Comparison of ENCODE assay signal across 28 mouse cellular contexts in the genomic region with DNA sequence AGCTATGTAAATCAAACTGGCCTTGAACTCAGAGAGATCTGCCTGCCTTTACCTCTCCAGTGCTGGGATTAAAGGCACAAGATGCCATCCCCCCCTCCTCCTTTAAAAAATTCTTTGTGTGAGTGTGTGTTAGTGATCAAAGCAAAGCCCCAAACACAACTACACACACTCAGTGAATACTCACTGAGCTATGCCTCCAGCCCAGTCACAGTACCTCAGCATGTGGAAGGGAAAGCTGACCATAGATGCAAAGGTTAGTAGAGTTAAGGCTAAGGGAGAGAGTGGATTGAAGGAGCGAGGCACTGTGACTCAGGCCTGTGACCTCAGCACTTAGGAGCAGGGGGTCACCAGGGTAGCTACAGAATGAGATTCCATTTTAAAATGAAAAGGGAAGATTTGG. TPM values are rescaled to one million over a fixed set of nuclear protein-coding genes. Genes with fewer than 3 reads are reported as not detected.
DNase-seq lines count a peak whose midpoint lies in the region; ATAC-seq and TF ChIP-seq lines count a peak whose summit lies in the region.
"Had no signal": no experiment of that assay in that cellular context is flagged by ENCODE, and none has a peak within 500 bp of the region (broad histone marks: within the 10 kb centered on the region; RNA-seq: fewer than 3 reads in every experiment).

No protein-coding gene starts in this region.

- no peaks in the 10 kb centered on the region for H3K9me3 ChIP-seq in forebrain, embryonic 12.5 days
- no peaks in the 10 kb centered on the region for H3K9me3 ChIP-seq in forebrain, postnatal 0 days (ENCODE audit: low read length)
- H3K9me3 ChIP-seq in kidney, embryonic 14.5 days (ENCODE audit: control insufficient read depth, low read length): no peaks in the 10 kb centered on the region
- H3K9me3 ChIP-seq in embryonic facial prominence, embryonic 10.5 days: no peaks in the 10 kb centered on the region
- no peaks in the 10 kb centered on the region for H3K9me3 ChIP-seq in liver, embryonic 16.5 days (replicated peaks; ENCODE audit: control insufficient read depth, low read length)
- H3K9me3 ChIP-seq: heart, embryonic 15.5 days; hindbrain, embryonic 10.5 days; intestine, embryonic 15.5 days; limb, embryonic 12.5 days; lung, embryonic 15.5 days; megakaryocyte, embryonic 14.5 days; neural tube, embryonic 13.5 days had no signal

- H3K4me2 ChIP-seq in forebrain, embryonic 12.5 days: no peak overlapping the region
- no peak overlapping the region for H3K4me2 ChIP-seq in forebrain, postnatal 0 days (ENCODE audit: low read depth)
- H3K4me2 ChIP-seq in kidney, embryonic 14.5 days (replicated peaks; ENCODE audit: low read depth, low read length): no peak overlapping the region
- H3K4me2 ChIP-seq in liver, embryonic 16.5 days (ENCODE audit: low read depth, low read length): peak overlapping the region; percentile 98
- H3K4me2 ChIP-seq: heart, embryonic 15.5 days; intestine, embryonic 15.5 days; limb, embryonic 12.5 days; lung, embryonic 15.5 days; neural tube, embryonic 13.5 days had no signal

- peaks cover 15% of the 10 kb centered on the region for H3K27me3 ChIP-seq in forebrain, embryonic 12.5 days
- no peaks in the 10 kb centered on the region for H3K27me3 ChIP-seq in forebrain, postnatal 0 days (ENCODE audit: insufficient read depth, low read length)
- no peaks in the 10 kb centered on the region; the same call in 1 of the 2 replicates for H3K27me3 ChIP-seq in kidney, embryonic 14.5 days (ENCODE audit: control insufficient read depth, insufficient read depth, low read length)
- H3K27me3 ChIP-seq in embryonic facial prominence, embryonic 10.5 days (replicated peaks; ENCODE audit: low read depth, poor library complexity, severe bottlenecking): peaks cover 13% of the 10 kb centered on the region
- no peaks in the 10 kb centered on the region; the same call in 1 of the 2 replicates for H3K27me3 ChIP-seq in liver, embryonic 16.5 days (ENCODE audit: control insufficient read depth, insufficient read depth, low read depth, low read length)
- H3K27me3 ChIP-seq: heart, embryonic 15.5 days; intestine, embryonic 15.5 days; lung, embryonic 15.5 days; megakaryocyte, embryonic 14.5 days; Patski had no signal

- H3K9ac ChIP-seq in forebrain, embryonic 12.5 days: no peak overlapping the region
- no peak overlapping the region for H3K9ac ChIP-seq in forebrain, postnatal 0 days
- H3K9ac ChIP-seq in kidney, embryonic 14.5 days (ENCODE audit: low read depth, low read length): no peak overlapping the region
- H3K9ac ChIP-seq in liver, embryonic 16.5 days (ENCODE audit: low read depth, low read length): peak overlapping the region; percentile 80
- H3K9ac ChIP-seq: heart, embryonic 15.5 days; intestine, embryonic 15.5 days; limb, embryonic 12.5 days; lung, embryonic 15.5 days had no signal

- ATAC-seq in forebrain, embryonic 12.5 days (ENCODE audit: low FRiP score): no peak
- no peak for ATAC-seq in forebrain, postnatal 0 days
- no peak for ATAC-seq in kidney, embryonic 14.5 days (ENCODE audit: low FRiP score, low TSS enrichment)
- ATAC-seq in liver, embryonic 16.5 days (ENCODE audit: low read depth): no peak
- ATAC-seq: CD4-positive, CD25-positive, alpha-beta regulatory T cell, adult 4 months; hindbrain, embryonic 16.5 days; intestine, embryonic 15.5 days; Patski had no signal

- 73% methylated on average over 1 of the region's 1 CpGs for WGBS in forebrain, embryonic 12.5 days
- WGBS in forebrain, postnatal 0 days: 90% methylated on average over 1 of the region's 1 CpGs
- WGBS in kidney, embryonic 14.5 days: 93% methylated on average over 1 of the region's 1 CpGs
- 84% methylated on average over 1 of the region's 1 CpGs for WGBS in embryonic facial prominence, embryonic 10.5 days
- 87% methylated on average over 1 of the region's 1 CpGs for WGBS in liver, embryonic 16.5 days (ENCODE audit: insufficient replicate concordance)

- no peak for TF ChIP-seq CTCF in forebrain, postnatal 0 days (IDR thresholded peaks at IDR 0.05; ENCODE audit: low read depth)

- H3K4me1 ChIP-seq in forebrain, embryonic 12.5 days: peaks cover 56% of the 10 kb centered on the region
- H3K4me1 ChIP-seq in forebrain, postnatal 0 days (ENCODE audit: insufficient read depth): peaks cover 13% of the 10 kb centered on the region; the same call in 1 of the 2 replicates
- H3K4me1 ChIP-seq in kidney, embryonic 14.5 days (ENCODE audit: control insufficient read depth, insufficient read depth, low read length): peaks cover 37% of the 10 kb centered on the region
- peaks cover 65% of the 10 kb centered on the region for H3K4me1 ChIP-seq in embryonic facial prominence, embryonic 10.5 days
- H3K4me1 ChIP-seq in liver, embryonic 16.5 days (ENCODE audit: control insufficient read depth, low read depth, low read length): peaks cover 72% of the 10 kb centered on the region

- peaks cover 46% of the 10 kb centered on the region for H3K36me3 ChIP-seq in forebrain, embryonic 12.5 days (replicated peaks)
- peaks cover 32% of the 10 kb centered on the region for H3K36me3 ChIP-seq in forebrain, postnatal 0 days (ENCODE audit: insufficient read depth)
- peaks cover 38% of the 10 kb centered on the region for H3K36me3 ChIP-seq in kidney, embryonic 14.5 days (ENCODE audit: control insufficient read depth, insufficient read depth, low read length)
- H3K36me3 ChIP-seq in embryonic facial prominence, embryonic 10.5 days (replicated peaks): peaks cover 50% of the 10 kb centered on the region
- peaks cover 44% of the 10 kb centered on the region for H3K36me3 ChIP-seq in liver, embryonic 16.5 days (ENCODE audit: control insufficient read depth, insufficient read depth)

- no peak overlapping the region for H3K4me3 ChIP-seq in forebrain, embryonic 12.5 days (replicated peaks)
- H3K4me3 ChIP-seq in forebrain, postnatal 0 days (ENCODE audit: low read depth, low read length): no peak overlapping the region
- no peak overlapping the region for H3K4me3 ChIP-seq in kidney, embryonic 14.5 days (ENCODE audit: low read length)
- peak overlapping the region; percentile 22; the same call in 1 of the 2 replicates for H3K4me3 ChIP-seq in embryonic facial prominence, embryonic 10.5 days
- H3K4me3 ChIP-seq in liver, embryonic 16.5 days (ENCODE audit: low read depth, low read length): peak overlapping the region; percentile 75
- H3K4me3 ChIP-seq: heart, embryonic 15.5 days; hindbrain, embryonic 10.5 days; intestine, embryonic 15.5 days; layer of hippocampus, adult 2 months; limb, embryonic 12.5 days; lung, embryonic 15.5 days; megakaryocyte, embryonic 14.5 days; neural tube, embryonic 13.5 days had no signal

- H3K27ac ChIP-seq in forebrain, embryonic 12.5 days: 0 out of 2 replicates have a peak overlapping the region, but pooled peaks have one; percentile 8
- H3K27ac ChIP-seq in forebrain, postnatal 0 days (ENCODE audit: low read depth, low read length): no peak overlapping the region
- H3K27ac ChIP-seq in kidney, embryonic 14.5 days (ENCODE audit: low read depth, low read length): no peak overlapping the region
- H3K27ac ChIP-seq in embryonic facial prominence, embryonic 10.5 days (replicated peaks): no peak overlapping the region
- H3K27ac ChIP-seq in liver, embryonic 16.5 days (ENCODE audit: low read length): peak overlapping the region; percentile 97
- H3K27ac ChIP-seq: heart, embryonic 15.5 days; hindbrain, embryonic 10.5 days; intestine, embryonic 15.5 days; lung, embryonic 15.5 days; neural tube, embryonic 13.5 days had no signal

- DNase-seq in forebrain, postnatal 0 days: no peak
- DNase-seq in kidney, adult 9 months: peak; percentile 11
- no peak for DNase-seq in embryonic facial prominence, embryonic 10.5 days (ENCODE audit: low spot score)
- no peak for DNase-seq in frontal cortex, postnatal 14 days (ENCODE audit: low spot score in 2 of 2)
- no peak for DNase-seq in right cerebral cortex, postnatal 4 days
- DNase-seq: layer of hippocampus, postnatal 36 days; lung, postnatal 36 days; midbrain, embryonic 14.5 days; thymus, postnatal 14 days had no signal

RNA-seq across cellular contexts. Expression of a gene that starts 3.5 kb away (rescaled TPM):
- polyA plus RNA-seq in forebrain, embryonic 12.5 days (2016; fragmentation: Nextera tagmentation; extraction: Ambion mirVana): 117 and 124 TPM in 2 replicates
- 39.8 and 42.7 TPM in 2 replicates for total RNA-seq in forebrain, postnatal 0 days (2014; rRNA removed)
- polyA plus RNA-seq in forebrain, postnatal 0 days (2015; fragmentation: Nextera tagmentation; extraction: Ambion mirVana): 52.2 and 56.3 TPM in 2 replicates
- polyA plus RNA-seq in kidney, embryonic 14.5 days (2014; fragmentation: Nextera tagmentation; extraction: Ambion mirVana): 143 and 154 TPM in 2 replicates
- polyA plus RNA-seq in embryonic facial prominence, embryonic 10.5 days (2016; fragmentation: Nextera tagmentation; extraction: Ambion mirVana): 147 and 148 TPM in 2 replicates
- 91.6 and 98.1 TPM in 2 replicates for polyA plus RNA-seq in liver, embryonic 16.5 days (2015; fragmentation: Nextera tagmentation; extraction: Ambion mirVana)

RNA-seq across cellular contexts. Expression of a gene that starts 3.7 kb away (rescaled TPM):
- polyA plus RNA-seq in forebrain, embryonic 12.5 days (2016; fragmentation: Nextera tagmentation; extraction: Ambion mirVana): 1,271 and 1,280 TPM in 2 replicates
- total RNA-seq in forebrain, postnatal 0 days (2014; rRNA removed): 814 and 983 TPM in 2 replicates
- polyA plus RNA-seq in forebrain, postnatal 0 days (2015; fragmentation: Nextera tagmentation; extraction: Ambion mirVana): 974 and 1,110 TPM in 2 replicates
- 965 and 1,048 TPM in 2 replicates for polyA plus RNA-seq in kidney, embryonic 14.5 days (2014; fragmentation: Nextera tagmentation; extraction: Ambion mirVana)
- polyA plus RNA-seq in embryonic facial prominence, embryonic 10.5 days (2016; fragmentation: Nextera tagmentation; extraction: Ambion mirVana): 1,193 and 1,272 TPM in 2 replicates
- 1,724 and 1,773 TPM in 2 replicates for polyA plus RNA-seq in liver, embryonic 16.5 days (2015; fragmentation: Nextera tagmentation; extraction: Ambion mirVana)

RNA-seq across cellular contexts. Expression of a gene that starts 3.8 kb away (rescaled TPM):
- polyA plus RNA-seq in forebrain, embryonic 12.5 days (2016; fragmentation: Nextera tagmentation; extraction: Ambion mirVana): not detected in 2 replicates
- not detected in 2 replicates for total RNA-seq in forebrain, postnatal 0 days (2014; rRNA removed)
- polyA plus RNA-seq in forebrain, postnatal 0 days (2015; fragmentation: Nextera tagmentation; extraction: Ambion mirVana): not detected in 2 replicates
- polyA plus RNA-seq in kidney, embryonic 14.5 days (2014; fragmentation: Nextera tagmentation; extraction: Ambion mirVana): not detected in 2 replicates
- polyA plus RNA-seq in embryonic facial prominence, embryonic 10.5 days (2016; fragmentation: Nextera tagmentation; extraction: Ambion mirVana): not detected in 2 replicates
- polyA plus RNA-seq in liver, embryonic 16.5 days (2015; fragmentation: Nextera tagmentation; extraction: Ambion mirVana): 0.45 and 1.4 TPM in 2 replicates
- total RNA-seq: common myeloid progenitor, adult 5-6 weeks; granulocyte monocyte progenitor cell, adult 5-6 weeks; layer of hippocampus, adult 2 months; layer of hippocampus, postnatal 36 days; left cerebral cortex, postnatal 14 days had no signal
- polyA plus RNA-seq: CD4-positive, CD25-positive, alpha-beta regulatory T cell, adult 4 months; forebrain, embryonic 11.5 days; heart, embryonic 15.5 days; hindbrain, embryonic 10.5 days; hindbrain, embryonic 16.5 days; intestine, embryonic 15.5 days; limb, embryonic 12.5 days; lung, embryonic 15.5 days; midbrain, embryonic 14.5 days; neural tube, embryonic 13.5 days; stomach, embryonic 14.5 days had no signal

RNA-seq across cellular contexts. Expression of a gene that starts 5.4 kb away (rescaled TPM):
- 4.8 and 4.9 TPM in 2 replicates for polyA plus RNA-seq in forebrain, embryonic 12.5 days (2016; fragmentation: Nextera tagmentation; extraction: Ambion mirVana)
- 21.9 and 22.2 TPM in 2 replicates for total RNA-seq in forebrain, postnatal 0 days (2014; rRNA removed)
- polyA plus RNA-seq in forebrain, postnatal 0 days (2015; fragmentation: Nextera tagmentation; extraction: Ambion mirVana): 10.1 and 15.9 TPM in 2 replicates
- 7.3 and 10.0 TPM in 2 replicates for polyA plus RNA-seq in kidney, embryonic 14.5 days (2014; fragmentation: Nextera tagmentation; extraction: Ambion mirVana)
- polyA plus RNA-seq in embryonic facial prominence, embryonic 10.5 days (2016; fragmentation: Nextera tagmentation; extraction: Ambion mirVana): 6.6 and 6.7 TPM in 2 replicates
- 10.6 and 16.5 TPM in 2 replicates for polyA plus RNA-seq in liver, embryonic 16.5 days (2015; fragmentation: Nextera tagmentation; extraction: Ambion mirVana)

RNA-seq across cellular contexts. Expression of a gene that starts 17.3 kb away (rescaled TPM):
- 16.1 and 18.2 TPM in 2 replicates for polyA plus RNA-seq in forebrain, embryonic 12.5 days (2016; fragmentation: Nextera tagmentation; extraction: Ambion mirVana)
- 30.3 and 32.5 TPM in 2 replicates for total RNA-seq in forebrain, postnatal 0 days (2014; rRNA removed)
- 22.6 and 28.7 TPM in 2 replicates for polyA plus RNA-seq in forebrain, postnatal 0 days (2015; fragmentation: Nextera tagmentation; extraction: Ambion mirVana)
- 14.6 and 18.7 TPM in 2 replicates for polyA plus RNA-seq in kidney, embryonic 14.5 days (2014; fragmentation: Nextera tagmentation; extraction: Ambion mirVana)
- 19.5 and 20.0 TPM in 2 replicates for polyA plus RNA-seq in embryonic facial prominence, embryonic 10.5 days (2016; fragmentation: Nextera tagmentation; extraction: Ambion mirVana)
- 8.5 and 9.5 TPM in 2 replicates for polyA plus RNA-seq in liver, embryonic 16.5 days (2015; fragmentation: Nextera tagmentation; extraction: Ambion mirVana)

Comparison
In these comparisons a context has a peak if more than half of its experiments do, and no peak if none do; other contexts are left out.
1. H3K27ac ChIP-seq: peak in forebrain, embryonic 12.5 days (single experiment) and liver, embryonic 16.5 days (single experiment); none in forebrain, postnatal 0 days (single experiment), kidney, embryonic 14.5 days (single experiment) and embryonic facial prominence, embryonic 10.5 days (single experiment).
2. H3K4me3 ChIP-seq: peak in embryonic facial prominence, embryonic 10.5 days (single experiment) and liver, embryonic 16.5 days (single experiment); none in forebrain, embryonic 12.5 days (single experiment), forebrain, postnatal 0 days (single experiment) and kidney, embryonic 14.5 days (single experiment).